Comparison of ENCODE assay signal across 8 mouse cellular contexts in genomic region chr4:132088921-132089320, GRCm38 (mm10). TPM values are rescaled to one million over a fixed set of nuclear protein-coding genes. Genes with fewer than 3 reads are reported as not detected.
DNase-seq lines count a peak whose midpoint lies in the region; ATAC-seq and TF ChIP-seq lines count a peak whose summit lies in the region.

No protein-coding gene starts in this region.

- no peak overlapping the region for H3K27ac ChIP-seq in testis, adult 2 months (ENCODE audit: control insufficient read depth, insufficient read depth, low read depth, low read length)
- H3K27ac ChIP-seq in liver, postnatal 0 days (ENCODE audit: low read depth) = no peak overlapping the region

- no peaks in the 10 kb centered on the region for H3K9me3 ChIP-seq in liver, postnatal 0 days (ENCODE audit: low read length)

- no peak for TF ChIP-seq POLR2A in testis, adult 2 months (IDR thresholded peaks at IDR 0.05; ENCODE audit: control insufficient read depth, low read depth, low read length)

- no peak overlapping the region for H3K4me2 ChIP-seq in liver, postnatal 0 days (ENCODE audit: low read depth, low read length)

- ATAC-seq in inflammation-experienced regulatory T-cells, adult 6 months = peak; percentile 60
- no peak for ATAC-seq in liver, postnatal 0 days

- no peak overlapping the region for H3K9ac ChIP-seq in liver, postnatal 0 days (replicated peaks)

- peak; percentile 91 for TF ChIP-seq CTCF in testis, adult 2 months (IDR thresholded peaks at IDR 0.05; ENCODE audit: control insufficient read depth, insufficient read depth, insufficient replicate concordance, low read depth, low read length)
- TF ChIP-seq CTCF in liver, postnatal 0 days (IDR thresholded peaks at IDR 0.05; ENCODE audit: low read depth) = peak; percentile 95

- H3K36me3 ChIP-seq in testis, adult 2 months (ENCODE audit: control insufficient read depth, insufficient read depth, low read length) = no peaks in the 10 kb centered on the region
- no peaks in the 10 kb centered on the region for H3K36me3 ChIP-seq in liver, postnatal 0 days (replicated peaks; ENCODE audit: insufficient read depth, low read length)

- TF ChIP-seq EP300 in liver, postnatal 0 days (IDR thresholded peaks at IDR 0.05; ENCODE audit: low read depth) = no peak

- no peaks in the 10 kb centered on the region for H3K4me1 ChIP-seq in testis, adult 2 months (ENCODE audit: control insufficient read depth, insufficient read depth, low read length)
- H3K4me1 ChIP-seq in liver, postnatal 0 days (ENCODE audit: insufficient read depth) = peaks cover 5% of the 10 kb centered on the region; the same call in 1 of the 2 replicates

- WGBS in liver, postnatal 0 days (ENCODE audit: insufficient replicate concordance) = 20% methylated on average over 7 of the region's 7 CpGs

- H3K27me3 ChIP-seq in testis, adult 2 months (ENCODE audit: control insufficient read depth, insufficient read depth, low read length) = no peaks in the 10 kb centered on the region
- H3K27me3 ChIP-seq in liver, postnatal 0 days (ENCODE audit: insufficient read depth, low read length) = no peaks in the 10 kb centered on the region

- H3K4me3 ChIP-seq in testis, adult 2 months (ENCODE audit: control insufficient read depth, low read depth, low read length) = no peak overlapping the region
- H3K4me3 ChIP-seq in liver, postnatal 0 days (ENCODE audit: low read depth, low read length) = no peak overlapping the region

- DNase-seq in gastrocnemius, adult 18-20 months (ENCODE audit: low spot score) = peak; percentile 62
- no peak for DNase-seq in gastrocnemius, adult 8-10 months (ENCODE audit: low spot score in 2 of 2)
- DNase-seq in testis, postnatal 14 days (ENCODE audit: low spot score) = no peak
- peak; percentile 78 to 82 for DNase-seq in cerebellum, postnatal 14 days
- DNase-seq in liver, postnatal 0 days = peak; percentile 75
- DNase-seq in right cerebral cortex, postnatal 10 days (ENCODE audit: low spot score in 2 of 2) = peak; percentile 63 to 77

RNA-seq across cellular contexts. Expression of gene Epb41, which starts 13.8 kb away (rescaled TPM):
- 100 to 1,000 TPM; 108 to 134 TPM for total RNA-seq in gastrocnemius, adult 18-20 months (2021)
- total RNA-seq in gastrocnemius, adult 8-10 months (2022) = 100 to 1,000 TPM; 114 to 129 (median 121) TPM
- polyA plus RNA-seq in testis, adult 2 months (2012; rRNA removed) = 8.7 and 9.6 TPM in 2 replicates
- polyA plus RNA-seq in inflammation-experienced regulatory T-cells, adult 6 months (2017; shearing (Covaris generic)) = 10 to 100 TPM; 28.0 to 33.5 (median 31.8) TPM
- 65.7 and 75.1 TPM in 2 replicates for polyA plus RNA-seq in liver, postnatal 0 days (2015; fragmentation: Nextera tagmentation; extraction: Ambion mirVana)

RNA-seq across cellular contexts. Expression of gene Gm10300, which starts 14.4 kb away (rescaled TPM):
- under 1 TPM in 1 of 2 experiments, not detected in 1; 0.09 TPM for total RNA-seq in gastrocnemius, adult 18-20 months (2021)
- under 1 TPM in 3 of 4 experiments, not detected in 1; 0.10 to 0.22 (median 0.11) TPM for total RNA-seq in gastrocnemius, adult 8-10 months (2022)
- polyA plus RNA-seq in testis, adult 2 months (2012; rRNA removed) = not detected in 2 replicates
- polyA plus RNA-seq in inflammation-experienced regulatory T-cells, adult 6 months (2017; shearing (Covaris generic)) = not detected
- polyA plus RNA-seq in liver, postnatal 0 days (2015; fragmentation: Nextera tagmentation; extraction: Ambion mirVana) = 0.18 and 0.28 TPM in 2 replicates

RNA-seq across cellular contexts. Expression of gene Oprd1, which starts 55.4 kb away (rescaled TPM):
- total RNA-seq in gastrocnemius, adult 18-20 months (2021) = under 1 TPM; 0.07 TPM
- under 1 TPM in 1 of 4 experiments, not detected in 3; 0.07 TPM for total RNA-seq in gastrocnemius, adult 8-10 months (2022)
- polyA plus RNA-seq in testis, adult 2 months (2012; rRNA removed) = 0.61 and 0.83 TPM in 2 replicates
- polyA plus RNA-seq in inflammation-experienced regulatory T-cells, adult 6 months (2017; shearing (Covaris generic)) = not detected
- polyA plus RNA-seq in liver, postnatal 0 days (2015; fragmentation: Nextera tagmentation; extraction: Ambion mirVana) = not detected in 2 replicates

Comparison
In these comparisons a context has a peak if more than half of its experiments do, and no peak if none do; other contexts are left out.
1. DNase-seq: peak in gastrocnemius, adult 18-20 months (single experiment), cerebellum, postnatal 14 days (2 of 2), liver, postnatal 0 days (single experiment) and right cerebral cortex, postnatal 10 days (2 of 2); none in gastrocnemius, adult 8-10 months (0 of 2) and testis, postnatal 14 days (single experiment).